Mouse (Mus musculus) adrenal gland, adult 8-10 months (tissue): ENCODE results near the gene Col27a1. TPM values are rescaled to one million over a fixed set of nuclear protein-coding genes. Genes with fewer than 3 reads are reported as not detected.
"Not testable (repeated sequence)": the region's sequence is repeated elsewhere in the genome, so short reads cannot be mapped to it uniquely, and the experiment has no call there.

Experiments used
- DNase-seq: peaks from one replicate; pipeline ENCODE4 v3.0.0; 2022
- total RNA-seq, 4 experiments: library from RNA; stranded (reverse); gene quantifications; 2 replicates each; pipeline ENCODE4 v1.2.4; 2022

Col27a1 gene
- total RNA-seq, 4 experiments from 2014 or later: 9.8 to 32.3 (median 22.5) TPM

DNA sequence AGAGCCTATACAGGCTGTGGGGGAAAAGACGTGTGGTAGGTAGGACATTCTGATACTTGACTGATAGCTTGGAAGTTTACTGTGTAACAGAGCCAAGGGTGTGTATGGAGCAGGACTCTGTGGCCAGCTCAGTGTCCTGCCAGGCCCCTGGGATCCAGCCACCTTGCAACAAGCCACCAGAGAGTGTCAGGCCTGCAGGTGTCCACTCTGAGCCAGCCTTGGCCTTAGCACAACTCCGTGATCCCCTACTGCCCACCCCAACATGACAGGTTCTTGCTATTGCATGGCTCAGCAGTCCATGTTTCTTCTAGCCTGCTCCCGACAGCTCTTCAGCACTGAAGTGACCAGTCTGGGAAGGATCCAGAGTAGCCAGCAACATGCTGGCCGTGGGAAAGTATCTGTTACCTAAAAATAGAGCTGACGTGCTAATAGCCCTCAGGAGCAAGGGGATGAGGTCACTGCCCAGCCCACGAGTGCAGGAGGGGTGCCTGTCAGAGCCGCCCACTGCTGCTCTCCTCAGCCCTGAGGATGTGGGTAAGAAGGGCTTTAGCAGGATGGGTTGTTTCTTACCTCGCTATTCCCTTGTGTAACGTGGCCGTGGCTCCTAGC is 96.5 kb downstream of the Col27a1 start:
- no peak for DNase-seq

DNA sequence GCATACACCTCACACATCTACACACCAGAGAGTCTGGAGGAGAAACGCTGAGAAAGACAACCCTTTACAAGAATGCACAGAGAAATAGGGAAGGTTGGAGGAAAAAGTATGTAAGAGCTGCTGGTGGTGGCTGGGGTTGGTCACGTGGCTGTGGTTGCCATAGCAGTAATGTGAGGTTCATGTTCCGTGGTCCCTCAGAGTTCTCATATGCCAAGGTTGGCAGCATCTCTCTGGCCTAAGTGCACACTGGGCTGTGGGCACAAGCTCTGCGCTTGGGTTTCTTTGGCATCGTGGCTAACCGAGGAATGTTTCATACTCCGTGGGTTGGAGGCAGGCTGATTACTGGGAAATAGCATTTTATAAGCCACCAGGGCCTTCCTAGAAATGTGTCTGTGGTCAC is 97.6 kb downstream of the Col27a1 start:
- DNase-seq: no peak

DNA sequence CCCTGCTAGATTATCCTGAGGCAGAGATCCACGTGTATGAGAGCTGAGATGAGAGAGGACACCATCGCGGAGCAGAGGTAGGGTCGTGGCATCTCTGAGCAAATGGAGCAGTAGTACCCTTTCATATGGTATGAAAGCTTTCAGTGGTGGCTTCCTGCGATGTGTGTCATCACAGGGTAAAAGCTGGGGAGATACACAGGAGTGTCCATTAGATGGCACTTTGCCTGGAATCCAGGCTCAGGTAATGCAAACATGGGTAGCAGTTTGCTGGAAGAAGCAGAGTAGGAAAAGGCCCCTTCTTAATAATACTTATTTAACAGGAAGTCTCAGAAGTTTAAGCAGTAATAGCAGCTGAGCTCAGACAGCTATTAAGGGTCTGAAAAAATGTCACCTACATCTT is 100.3 kb downstream of the Col27a1 start:
- DNase-seq: no peak

DNA sequence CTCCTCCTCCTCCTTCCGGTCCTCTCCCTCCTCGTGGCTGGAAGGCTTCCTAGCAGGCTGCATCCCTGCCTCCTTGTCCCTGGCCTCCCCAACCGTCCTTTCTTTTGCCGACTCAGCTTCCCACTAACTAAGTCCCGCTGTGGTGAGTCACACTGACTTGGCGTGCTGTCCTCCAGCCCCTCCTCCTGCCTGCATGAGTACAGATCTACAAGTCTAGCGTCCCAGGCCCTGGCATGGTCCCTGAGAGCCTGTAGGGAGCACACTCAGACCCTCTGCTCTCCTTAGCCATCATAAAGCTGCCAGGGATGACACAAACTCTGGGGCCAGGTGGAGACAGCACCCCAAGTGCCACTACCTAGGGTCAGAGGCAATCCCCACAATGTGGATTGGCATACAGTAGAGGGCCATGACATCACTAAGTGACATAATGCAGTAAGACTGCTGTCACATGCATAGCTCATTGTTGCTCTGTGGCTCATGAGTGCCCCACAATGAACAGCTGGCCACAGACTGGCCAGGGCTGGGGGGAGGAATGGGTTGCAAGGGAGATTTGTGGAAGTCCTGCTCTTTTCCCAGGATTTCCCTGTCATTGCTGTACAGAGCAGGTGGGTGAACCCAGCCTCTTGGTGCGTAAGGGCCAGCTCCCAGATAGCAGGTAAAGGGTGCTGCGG is 102.4 kb downstream of the Col27a1 start:
- peak; percentile 74 for DNase-seq

DNA sequence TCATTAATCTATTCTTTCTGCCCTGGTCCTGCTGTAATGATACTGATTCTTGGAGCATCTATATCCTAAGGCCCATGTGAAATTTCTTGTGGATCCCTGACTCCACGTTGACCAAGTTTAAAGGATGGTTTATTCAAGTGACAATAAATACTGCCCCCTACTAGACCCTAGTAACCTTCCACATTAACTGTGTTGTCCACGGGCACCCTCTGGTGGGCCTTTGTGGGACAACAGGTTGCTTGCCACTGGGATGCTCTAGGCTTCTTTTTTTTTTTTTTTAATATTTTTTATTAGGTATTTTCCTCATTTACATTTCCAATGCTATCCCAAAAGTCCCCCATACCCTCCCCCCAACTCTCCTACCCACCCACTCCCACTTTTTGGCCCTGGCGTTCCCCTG is 105.8 kb downstream of the Col27a1 start:
- DNase-seq: not testable (repeated sequence)

DNA sequence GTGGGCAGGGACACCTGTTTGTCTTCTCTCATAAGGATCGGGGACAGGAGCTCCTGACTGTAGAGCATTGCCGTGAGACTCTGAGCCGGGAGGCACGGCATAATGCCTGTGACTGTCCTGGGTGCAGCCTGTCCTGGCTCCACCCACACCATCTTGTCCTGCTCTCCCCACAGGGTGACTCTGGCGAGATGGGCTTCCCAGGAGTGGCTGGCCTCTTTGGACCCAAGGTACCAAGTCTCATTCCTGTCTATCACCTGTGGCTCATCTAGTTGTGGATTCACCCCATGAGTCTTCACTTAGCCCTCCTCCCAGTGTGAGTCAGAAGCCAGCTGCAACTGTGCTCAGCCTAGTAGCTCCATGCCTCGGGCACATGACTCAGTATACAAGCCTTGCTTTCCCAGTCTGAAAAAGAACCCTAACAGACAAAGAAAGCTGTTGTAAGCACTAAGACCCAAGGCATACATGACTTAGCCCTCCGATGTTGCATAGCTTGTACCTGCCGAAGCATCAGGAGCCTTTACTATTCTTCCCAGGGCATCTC is 109.5 kb downstream of the Col27a1 start:
- DNase-seq: no peak

DNA sequence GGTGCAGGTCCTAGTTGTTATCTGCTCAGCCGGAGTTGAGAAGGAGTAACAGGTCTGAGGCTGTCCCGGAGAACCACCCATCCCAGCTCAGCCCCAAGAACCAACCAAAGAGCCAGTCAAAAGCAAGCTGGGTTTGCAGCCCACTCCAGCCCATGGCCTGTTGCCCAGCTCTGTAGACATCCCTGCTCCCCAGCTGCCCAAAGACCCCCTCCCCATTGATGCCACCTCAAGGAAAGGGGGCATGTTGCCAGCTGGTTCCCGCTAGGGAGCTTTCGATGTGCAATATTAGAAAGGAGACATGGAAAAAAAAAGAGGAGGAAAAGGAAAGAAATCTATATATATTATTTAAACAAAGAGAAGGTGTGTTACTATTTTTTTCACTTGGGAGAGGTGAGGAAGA is 119.6 kb downstream of the Col27a1 start:
- DNase-seq: no peak

DNA sequence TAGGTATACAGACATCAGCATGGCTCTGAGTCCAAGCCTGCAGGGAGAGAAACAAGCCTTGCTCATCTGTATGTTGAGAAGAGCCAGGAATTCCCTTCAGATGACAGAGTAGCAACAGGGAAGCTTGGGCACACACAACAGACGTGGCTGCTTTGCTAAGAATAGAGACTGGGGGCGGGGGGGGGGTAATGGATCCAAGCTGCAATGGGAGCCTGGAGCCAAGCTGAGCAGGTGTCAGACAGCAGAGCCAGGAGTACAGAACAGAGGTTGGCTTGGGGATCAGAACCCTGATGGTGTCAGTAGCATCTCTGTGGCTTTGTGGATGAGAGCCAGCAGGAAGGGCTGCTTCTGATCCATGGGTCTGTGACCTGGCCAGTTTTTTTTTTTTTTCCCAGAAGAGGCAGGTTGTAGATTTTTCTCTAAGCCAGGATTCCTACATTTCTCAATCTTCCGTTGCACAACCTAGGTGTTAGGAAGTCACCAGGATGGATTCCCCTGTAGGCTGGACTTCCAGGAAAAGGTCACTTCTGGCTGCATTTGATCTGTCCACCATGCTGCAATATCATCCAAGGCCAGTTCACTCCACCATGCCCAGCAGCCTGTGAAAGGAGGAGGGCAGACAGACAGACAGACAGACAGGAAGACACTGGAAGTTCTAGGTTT is 124.7 kb downstream of the Col27a1 start:
- no peak for DNase-seq

DNA sequence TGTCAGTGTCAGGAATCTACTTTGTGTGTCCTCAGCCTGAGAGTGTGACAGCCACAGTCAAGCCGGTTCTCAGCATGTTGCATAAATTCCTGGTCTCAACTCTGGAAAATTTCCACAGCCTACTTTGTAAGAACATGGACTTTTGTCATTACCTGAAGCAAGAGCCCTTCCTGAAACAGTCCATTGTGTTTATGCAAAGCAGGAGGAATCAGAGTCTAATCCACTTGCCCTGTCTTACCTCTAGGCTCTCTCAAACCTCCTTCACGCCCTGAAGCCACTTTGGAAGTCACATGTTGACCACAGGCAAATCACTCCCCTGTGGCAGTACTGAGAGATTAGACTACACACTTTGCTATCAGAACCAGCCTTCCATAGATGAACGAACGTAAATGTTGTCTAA is 128.7 kb downstream of the Col27a1 start:
- no peak for DNase-seq

DNA sequence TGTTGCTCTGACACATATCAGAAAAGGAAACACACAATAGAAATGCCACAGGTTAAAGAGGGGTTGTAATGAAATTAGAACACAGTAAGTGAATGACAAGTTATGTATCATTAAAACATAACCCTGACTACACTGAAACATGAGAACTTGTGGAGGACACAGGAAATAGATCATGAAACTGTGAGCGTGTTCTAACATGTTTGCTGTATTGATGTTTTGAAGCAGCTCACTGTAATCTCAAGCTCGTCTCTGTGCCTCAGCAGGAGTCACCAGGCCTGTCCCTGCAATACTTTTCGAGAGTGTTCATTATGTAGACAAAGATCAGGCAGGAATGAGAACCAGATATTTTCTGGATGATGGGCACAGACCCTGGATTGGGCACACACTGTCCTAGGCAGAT is 129.8 kb downstream of the Col27a1 start:
- DNase-seq: no peak

DNA sequence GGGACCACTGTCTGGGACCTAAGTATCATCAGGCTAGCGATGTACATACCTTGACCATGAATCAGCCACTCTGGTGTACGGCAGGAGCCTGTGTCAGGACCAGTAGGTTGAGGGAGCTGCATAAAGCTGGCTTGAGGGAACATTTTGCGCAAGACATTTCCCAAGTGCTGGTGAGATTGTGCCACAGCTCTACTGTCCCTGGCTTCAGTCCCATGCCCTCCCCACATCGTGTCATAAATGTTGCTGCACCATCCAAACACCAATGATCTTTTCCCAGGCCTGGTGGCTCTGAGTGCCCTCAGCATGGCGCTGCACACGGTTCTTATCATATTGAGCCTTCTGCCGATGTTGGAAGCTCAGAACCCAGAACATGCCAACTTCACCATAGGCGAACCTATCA is 130.5 kb downstream of the Col27a1 start, which contains the start of gene Orm1:
Gene Orm1, plus strand, starts transcription at position 266 of the 400 bp plus-strand sequence.
- peak; percentile 58 for DNase-seq

DNA sequence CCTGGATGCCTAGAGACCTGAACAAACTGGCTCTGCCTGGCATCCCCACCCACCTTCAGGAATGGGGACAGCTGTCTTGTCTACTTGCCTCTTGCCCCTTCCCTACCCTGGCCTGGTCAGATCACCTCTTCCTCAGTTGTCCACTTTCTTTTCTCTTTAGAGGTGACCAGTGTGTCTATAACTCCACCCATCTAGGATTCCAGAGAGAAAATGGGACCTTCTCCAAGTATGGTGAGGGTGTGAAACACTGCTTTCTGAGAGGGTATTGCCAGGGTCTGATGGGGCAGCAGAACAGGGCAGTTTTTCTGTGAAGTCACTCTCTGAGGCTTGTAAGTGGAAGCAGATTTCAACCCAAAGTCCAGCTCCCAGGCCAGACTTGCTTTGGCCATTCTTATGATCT is 131.5 kb downstream of the Col27a1 start:
- DNase-seq: no peak

DNA sequence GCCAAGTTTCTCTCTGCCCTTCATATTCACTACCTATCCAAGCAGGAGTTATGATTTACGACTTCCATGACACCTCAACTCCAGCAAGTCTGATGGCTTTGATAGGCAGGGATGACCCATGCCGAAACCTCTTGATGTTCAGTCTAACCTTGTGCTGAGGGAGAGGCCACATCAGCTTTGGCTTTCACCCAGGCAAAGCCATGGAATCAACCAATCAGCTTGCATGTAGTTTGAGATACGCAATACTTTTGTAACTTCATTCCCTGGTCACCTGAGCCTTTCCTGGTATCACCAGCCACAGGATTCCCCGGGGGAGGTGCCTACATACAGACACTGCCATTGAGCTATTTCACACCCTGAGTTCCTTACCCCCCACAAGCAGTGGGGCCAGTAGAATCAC is 132.9 kb downstream of the Col27a1 start:
- DNase-seq: no peak

DNA sequence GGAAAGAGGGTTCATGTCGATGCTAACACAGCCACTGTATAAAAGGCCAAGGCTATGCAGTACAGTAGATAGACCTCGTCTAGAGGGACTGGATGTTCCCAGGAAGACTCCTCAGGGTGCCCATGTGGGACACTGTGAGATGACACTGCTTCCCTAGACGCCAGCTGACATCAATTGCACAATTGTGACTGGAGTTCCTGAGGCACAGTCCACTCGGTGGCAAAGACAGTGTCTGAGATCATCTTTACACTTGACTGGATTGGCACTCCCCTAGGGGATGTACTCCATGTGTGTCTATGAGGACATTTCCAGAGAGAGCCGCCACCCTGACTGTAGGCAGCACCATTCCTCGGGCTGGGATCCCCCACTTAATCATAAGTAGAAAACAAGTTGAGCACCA is 134.7 kb downstream of the Col27a1 start:
- DNase-seq: no peak

DNA sequence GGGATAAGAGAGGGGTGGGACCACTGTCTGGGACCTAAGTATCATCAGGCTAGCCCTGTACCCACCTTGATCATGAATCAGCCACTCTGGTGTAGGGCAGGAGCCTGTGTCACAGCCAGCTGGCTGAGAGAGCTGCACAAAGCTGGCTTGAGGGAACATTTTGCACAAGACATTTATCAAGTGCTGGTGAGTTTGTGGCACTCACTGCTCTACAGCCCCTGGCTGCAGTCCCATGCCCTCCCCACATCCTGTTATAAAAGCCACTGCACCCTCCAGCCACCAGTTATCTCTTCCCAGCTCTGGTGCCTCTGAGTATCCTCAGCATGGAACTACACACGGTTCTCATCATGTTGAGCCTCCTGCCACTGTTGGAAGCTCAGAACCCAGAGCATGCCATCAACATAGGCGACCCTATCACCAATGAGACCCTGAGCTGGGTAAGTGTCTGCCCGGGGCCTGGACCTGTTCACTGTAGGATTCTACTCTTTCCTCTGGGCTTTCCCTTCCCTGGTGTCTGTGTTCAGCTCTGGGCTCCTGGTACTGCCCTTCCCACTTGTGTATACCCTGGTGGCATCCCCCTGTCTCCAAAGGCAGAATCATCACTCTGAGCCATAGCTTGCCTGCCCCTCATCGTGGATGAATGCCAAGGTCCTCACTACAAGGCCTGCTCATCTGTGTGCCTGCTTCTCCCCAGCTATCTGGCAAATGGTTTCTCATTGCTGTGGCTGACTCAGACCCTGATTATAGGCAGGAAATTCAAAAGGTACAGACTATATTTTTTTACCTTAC is 142.3 kb downstream of the Col27a1 start, which contains the start of gene Orm3:
Gene Orm3, plus strand, starts transcription at position 286 of the 789 bp plus-strand sequence.
- DNase-seq: peak; percentile 51

DNA sequence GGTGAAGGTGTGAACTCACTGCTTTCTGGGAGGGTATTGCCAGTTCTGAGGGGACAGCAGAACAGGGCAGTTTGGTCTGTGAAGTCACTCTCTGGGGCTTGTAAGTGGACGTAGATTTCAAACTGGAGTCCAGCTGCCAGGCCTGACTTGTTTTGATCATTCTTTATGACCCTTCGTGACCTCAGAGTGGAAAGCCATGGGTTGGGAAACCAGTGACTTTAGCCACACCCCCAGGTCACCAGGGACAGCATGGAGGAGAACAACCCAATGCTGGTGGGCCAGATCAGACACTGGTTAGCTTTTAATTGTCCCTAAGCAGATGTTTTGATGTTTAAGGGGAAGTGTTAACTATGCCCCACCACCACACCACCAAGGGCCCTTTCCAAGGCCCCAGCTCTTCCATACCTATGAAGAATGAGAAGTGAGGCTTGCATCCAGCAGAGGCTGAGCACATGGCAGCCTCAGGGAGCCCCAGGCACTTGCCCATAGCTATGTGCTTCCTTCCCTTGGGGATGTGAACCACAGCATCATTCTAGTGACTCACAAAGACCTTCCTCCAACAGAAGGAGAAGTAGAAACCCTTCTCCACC is 143.3 kb downstream of the Col27a1 start:
- DNase-seq: peak; percentile 26

DNA sequence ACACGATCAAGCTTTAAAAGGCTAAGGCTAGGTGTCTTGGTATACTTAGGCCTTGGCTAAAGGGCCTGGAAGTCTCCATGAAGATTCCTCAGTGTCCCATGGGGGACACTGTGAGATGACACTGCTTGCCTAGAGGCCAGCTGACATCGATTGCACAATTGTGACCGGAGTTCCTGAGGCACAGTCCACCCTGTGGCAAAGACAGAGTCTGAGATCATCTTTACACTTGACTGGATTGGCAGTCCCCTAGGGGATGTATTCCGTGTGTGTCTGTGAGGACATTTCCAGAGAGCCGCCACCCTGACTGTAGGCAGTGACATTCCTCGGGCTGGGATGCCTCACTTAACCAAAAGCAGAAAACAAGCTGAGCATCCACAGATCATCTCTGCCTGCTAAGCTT is 146.1 kb downstream of the Col27a1 start:
- no peak for DNase-seq

DNA sequence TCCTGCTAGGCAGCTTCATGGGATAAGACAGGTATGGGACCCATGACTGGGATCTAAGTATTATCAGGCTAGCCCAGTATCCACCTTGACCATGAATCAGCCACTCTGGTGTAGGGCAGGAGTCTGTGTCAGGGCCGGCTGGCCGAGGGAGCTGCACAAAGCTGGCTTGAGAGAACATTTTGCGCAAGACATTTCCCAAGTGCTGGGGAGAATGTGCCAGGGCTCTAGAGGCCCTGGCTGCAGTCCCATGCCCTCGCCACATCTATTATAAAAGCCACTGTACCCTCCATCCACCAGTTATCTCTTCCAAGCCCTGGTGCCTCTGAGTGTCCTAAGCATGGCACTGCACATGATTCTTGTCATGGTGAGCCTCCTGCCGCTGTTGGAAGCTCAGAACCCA is 148.3 kb downstream of the Col27a1 start, which contains the start of gene Orm2:
Gene Orm2, plus strand, starts transcription at position 300 of the 400 bp plus-strand sequence.
- peak; percentile 54 for DNase-seq

DNA sequence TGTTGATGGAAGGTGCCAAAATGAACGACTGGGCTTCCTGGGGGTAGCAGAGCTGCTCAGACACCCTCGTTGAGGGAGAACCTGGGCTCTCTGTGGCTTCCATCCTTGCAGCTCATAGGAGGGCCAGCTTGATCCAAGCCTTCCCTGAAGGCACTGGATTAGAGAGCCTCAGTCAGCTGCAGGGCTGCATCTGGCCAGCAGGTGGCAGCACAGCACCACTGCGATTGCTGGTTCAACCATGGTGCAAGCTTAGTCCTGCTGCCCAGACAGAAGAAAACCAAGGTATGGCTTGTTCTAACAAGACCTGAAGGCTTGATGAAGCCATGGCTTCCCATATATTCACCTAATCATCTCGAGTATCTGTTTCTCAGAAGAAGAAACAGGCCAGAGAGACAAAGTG is 154.8 kb downstream of the Col27a1 start:
- peak; percentile 73 for DNase-seq

DNA sequence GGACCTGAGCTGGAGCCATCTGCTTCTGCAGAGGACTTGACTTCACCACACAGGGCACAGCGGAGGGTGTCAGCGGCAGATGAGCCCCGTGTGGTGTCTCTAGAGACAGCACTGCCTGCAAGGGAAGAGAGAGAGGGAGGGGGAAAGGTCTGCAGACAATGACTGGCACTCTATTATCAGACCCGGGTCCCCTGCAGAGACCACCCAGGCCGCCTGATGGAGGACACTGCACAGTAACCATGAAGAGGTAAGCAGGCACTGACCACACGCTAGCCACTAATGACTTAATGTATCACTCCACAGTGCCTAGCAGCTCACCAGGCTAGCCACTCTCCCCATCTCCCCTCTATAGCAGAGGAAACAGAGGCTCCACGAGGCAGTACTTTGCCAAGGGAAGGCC is 157.1 kb downstream of the Col27a1 start:
- DNase-seq: no peak

DNA sequence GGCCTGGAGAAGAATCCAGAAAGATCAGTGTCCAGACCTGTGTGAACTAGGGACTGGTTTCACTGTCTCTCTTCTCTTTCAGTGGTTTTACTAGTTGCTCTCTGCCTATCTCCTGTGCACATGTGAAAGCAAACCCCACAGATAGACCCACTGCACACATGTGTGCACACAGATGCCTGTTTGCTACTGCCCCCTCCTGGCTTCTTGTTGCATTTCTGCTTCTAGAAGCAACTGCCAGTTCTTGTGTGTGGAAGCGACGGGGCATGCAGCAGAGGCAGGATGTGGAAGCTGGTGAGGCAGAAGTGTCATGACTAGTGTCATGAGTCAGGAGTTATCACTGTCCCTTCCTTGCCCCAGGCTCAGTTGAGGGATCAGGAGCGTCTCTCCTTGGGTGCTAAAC is 158.1 kb downstream of the Col27a1 start:
- no peak for DNase-seq

DNA sequence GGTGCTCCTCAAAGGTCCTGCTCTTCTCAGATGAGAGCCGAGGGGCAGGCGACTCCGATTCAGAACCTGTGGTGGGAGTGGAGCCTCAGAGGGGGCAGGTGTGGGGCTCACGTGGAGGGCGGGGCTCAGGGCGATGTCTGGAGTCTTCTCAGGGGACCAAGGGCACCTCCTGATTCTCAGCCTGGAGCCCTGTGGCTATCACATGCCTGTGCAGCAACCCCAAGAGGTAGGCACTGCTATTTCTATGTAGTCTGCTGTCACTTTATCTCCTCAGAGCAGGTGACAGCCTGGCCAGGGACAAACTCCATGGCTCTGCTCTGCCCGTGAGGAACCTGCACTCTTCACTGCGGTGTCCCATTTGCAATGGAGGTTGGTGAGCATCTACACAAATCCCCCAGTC is 159.6 kb downstream of the Col27a1 start:
- DNase-seq: no peak
